34 mouse cellular contexts compared by ENCODE assay signal in the genomic region with DNA sequence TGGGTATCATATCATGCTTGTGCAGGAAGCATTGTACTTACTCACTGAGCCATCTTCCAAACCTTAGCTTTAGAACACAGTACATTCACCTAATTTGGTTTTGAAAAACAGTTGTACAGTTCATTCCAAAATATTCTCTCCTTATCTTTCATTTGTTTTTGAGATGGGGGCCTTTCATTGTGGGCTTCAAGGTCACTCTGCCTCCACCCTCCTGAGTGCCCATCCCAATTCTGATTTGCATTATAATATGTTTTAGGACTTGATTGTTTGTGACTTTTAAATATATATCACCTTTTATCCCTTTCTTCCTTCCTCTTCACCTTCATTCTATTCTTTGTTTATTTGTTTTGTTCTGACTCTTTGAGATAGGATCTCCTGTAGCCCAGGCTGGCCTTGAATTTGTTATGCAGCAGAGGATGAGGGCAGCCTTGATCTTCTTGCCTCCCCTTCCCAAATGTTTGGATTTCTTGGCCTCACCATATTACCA.
"Had no signal": no experiment of that assay in that cellular context is flagged by ENCODE, and none has a peak within 500 bp of the region (broad histone marks: within the 10 kb centered on the region; RNA-seq: fewer than 3 reads in every experiment).

No protein-coding gene starts in this region.

- ATAC-seq: hindbrain, embryonic 16.5 days; hindbrain, postnatal 0 days; inflammation-experienced regulatory T-cells, adult 6 months; intestine, embryonic 15.5 days; intestine, embryonic 16.5 days; intestine, postnatal 0 days had no signal

- DNase-seq: heart, postnatal 10 days; heart, postnatal 14 days; heart, postnatal 36 days; kidney, adult 11 months; kidney, adult 18-20 months; kidney, adult 2 months; kidney, adult 8-10 months; kidney, adult 9 months; kidney, postnatal 10 days; kidney, postnatal 14 days; kidney, postnatal 25 days; kidney, postnatal 36 days; kidney, postnatal 4 days; layer of hippocampus, adult 9-11 months; layer of hippocampus, postnatal 36 days had no signal

- H3K36me3 ChIP-seq: heart, embryonic 12.5 days; heart, embryonic 13.5 days; heart, embryonic 15.5 days; hindbrain, embryonic 10.5 days; hindbrain, embryonic 12.5 days; hindbrain, embryonic 13.5 days; hindbrain, embryonic 15.5 days; intestine, embryonic 15.5 days; kidney, embryonic 15.5 days had no signal

- H3K27ac ChIP-seq: heart, embryonic 13.5 days; heart, embryonic 15.5 days; hindbrain, embryonic 10.5 days; hindbrain, embryonic 12.5 days; hindbrain, embryonic 13.5 days; hindbrain, embryonic 14.5 days; hindbrain, embryonic 15.5 days; hindbrain, postnatal 0 days; intestine, embryonic 15.5 days; kidney, embryonic 15.5 days; kidney, postnatal 0 days; layer of hippocampus, adult 2 months; left cerebral cortex, adult 2 months had no signal

- H3K27me3 ChIP-seq: heart, embryonic 12.5 days; heart, embryonic 13.5 days; heart, embryonic 15.5 days; hindbrain, embryonic 12.5 days; hindbrain, embryonic 13.5 days; hindbrain, embryonic 15.5 days; intestine, embryonic 15.5 days; kidney, embryonic 15.5 days had no signal

- H3K4me3 ChIP-seq: heart, embryonic 12.5 days; heart, embryonic 13.5 days; heart, embryonic 15.5 days; hindbrain, embryonic 10.5 days; hindbrain, embryonic 12.5 days; hindbrain, embryonic 13.5 days; hindbrain, embryonic 15.5 days; intestine, embryonic 15.5 days; kidney, embryonic 15.5 days; layer of hippocampus, adult 2 months; left cerebral cortex, adult 2 months had no signal

- H3K9me3 ChIP-seq: heart, embryonic 15.5 days; hindbrain, embryonic 13.5 days; hindbrain, embryonic 15.5 days; intestine, embryonic 15.5 days had no signal

- H3K4me1 ChIP-seq: heart, embryonic 12.5 days; heart, embryonic 13.5 days; heart, embryonic 15.5 days; hindbrain, embryonic 12.5 days; hindbrain, embryonic 13.5 days; intestine, embryonic 15.5 days; kidney, embryonic 15.5 days had no signal

- H3K9ac ChIP-seq: heart, embryonic 12.5 days; heart, embryonic 13.5 days; heart, embryonic 15.5 days; hindbrain, embryonic 12.5 days; hindbrain, embryonic 13.5 days; hindbrain, embryonic 14.5 days; hindbrain, embryonic 15.5 days; intestine, embryonic 15.5 days; kidney, embryonic 15.5 days had no signal

- H3K4me2 ChIP-seq: heart, embryonic 11.5 days; heart, embryonic 12.5 days; heart, embryonic 13.5 days; heart, embryonic 15.5 days; hindbrain, embryonic 12.5 days; hindbrain, embryonic 13.5 days; hindbrain, embryonic 14.5 days; hindbrain, embryonic 15.5 days; intestine, embryonic 15.5 days; kidney, embryonic 15.5 days had no signal
